Mouse (Mus musculus) induced T-regulatory cell, adult 2 months (primary cell): ENCODE measurements at regions not wholly inside any gene's neighbourhood (a gene's known extent, or its start where the extent isn't known, plus 50 kb on each side); places are given as distances from the start of the nearest gene placed in this dataset.

ENCODE experiments used
- DNase-seq: peaks from one replicate; pipeline ENCODE4 v3.0.0-alpha.2; 2012; ENCODE audit warnings: low read depth

GRCm38 (mm10) chr6:33117877-33118276 lies 57.8 kb upstream of the Chchd3 start:
- no peak for DNase-seq

GRCm38 (mm10) chr6:33120581-33120980 lies 60.5 kb upstream of the Chchd3 start:
- DNase-seq = no peak

DNA sequence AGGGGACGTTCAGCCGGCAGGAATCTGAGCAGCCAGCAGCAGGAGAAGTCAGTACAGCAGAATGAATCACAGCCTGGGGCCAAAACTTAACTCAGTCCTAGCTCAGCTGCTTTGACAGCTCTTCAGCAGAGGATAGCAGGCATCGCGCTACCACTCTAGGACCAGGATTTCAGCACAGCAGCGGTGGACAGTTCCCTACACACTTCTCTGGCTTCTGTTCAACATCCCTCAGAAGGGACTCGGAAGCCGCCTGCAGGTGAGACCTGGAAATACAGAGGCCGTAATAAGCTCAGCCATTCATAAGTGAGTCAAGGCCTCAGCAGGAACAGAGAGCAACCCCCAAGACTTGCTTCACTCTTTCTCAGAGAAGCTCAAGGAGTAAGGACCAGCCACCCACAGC lies 66.5 kb upstream of the Chchd3 start:
- DNase-seq = peak; percentile 62

- no peak for DNase-seq
These were observed 76.8 kb upstream of the Chchd3 start for GRCm38 (mm10) chr6:33136906-33137305.

DNA sequence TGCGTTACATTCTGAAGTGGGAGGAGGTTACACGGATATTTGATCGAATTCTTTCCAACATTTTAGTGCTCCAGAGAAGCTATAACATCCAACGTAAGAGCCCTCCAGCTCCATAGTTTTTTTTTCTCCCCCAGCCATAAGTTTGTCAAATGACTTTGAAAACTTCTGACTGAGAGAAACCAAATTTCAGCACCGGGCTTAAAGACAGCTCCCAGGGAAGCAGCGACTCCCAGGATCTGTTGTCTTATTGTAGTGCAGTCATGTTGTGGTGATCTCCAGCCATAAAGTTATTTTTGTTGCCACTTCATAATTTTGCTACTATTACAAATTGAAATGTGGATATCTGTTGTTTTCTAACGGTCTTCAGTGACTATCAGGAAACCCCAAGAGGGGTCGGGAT lies 77.8 kb upstream of the Chchd3 start:
- DNase-seq = no peak

DNA sequence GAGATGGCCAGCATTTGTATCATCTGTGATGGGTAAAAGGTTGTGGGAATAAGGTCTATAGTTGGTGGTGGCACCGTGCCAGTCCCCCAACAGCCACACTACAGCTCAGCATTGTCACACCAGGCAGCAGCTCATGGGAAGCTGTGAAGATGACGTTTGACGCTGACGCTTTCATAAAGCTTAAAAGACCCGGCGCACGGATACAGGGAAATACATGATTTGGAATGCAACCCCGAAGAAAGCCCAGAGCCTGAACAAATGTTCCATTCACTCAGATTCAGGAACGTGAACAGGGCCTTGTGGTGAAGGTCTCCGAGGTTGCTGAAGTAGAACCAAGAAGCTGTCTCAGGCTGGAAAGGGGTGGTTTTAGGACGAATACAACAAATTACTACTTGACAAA lies 82.4 kb upstream of the Exoc4 start:
- no peak for DNase-seq

- DNase-seq = no peak
These were observed 75.3 kb upstream of the Exoc4 start for GRCm38 (mm10) chr6:33173606-33174005.

- peak; percentile 17 for DNase-seq
These were observed 74.3 kb upstream of the Exoc4 start for GRCm38 (mm10) chr6:33174616-33175015.

GRCm38 (mm10) chr6:33189521-33190246 lies 59.2 kb upstream of the Exoc4 start:
- DNase-seq = no peak

GRCm38 (mm10) chr6:33193823-33194222 lies 55.1 kb upstream of the Exoc4 start:
- no peak for DNase-seq
